Mouse (Mus musculus): ENCODE results near the gene Schip1.

Schip1 gene

DNA sequence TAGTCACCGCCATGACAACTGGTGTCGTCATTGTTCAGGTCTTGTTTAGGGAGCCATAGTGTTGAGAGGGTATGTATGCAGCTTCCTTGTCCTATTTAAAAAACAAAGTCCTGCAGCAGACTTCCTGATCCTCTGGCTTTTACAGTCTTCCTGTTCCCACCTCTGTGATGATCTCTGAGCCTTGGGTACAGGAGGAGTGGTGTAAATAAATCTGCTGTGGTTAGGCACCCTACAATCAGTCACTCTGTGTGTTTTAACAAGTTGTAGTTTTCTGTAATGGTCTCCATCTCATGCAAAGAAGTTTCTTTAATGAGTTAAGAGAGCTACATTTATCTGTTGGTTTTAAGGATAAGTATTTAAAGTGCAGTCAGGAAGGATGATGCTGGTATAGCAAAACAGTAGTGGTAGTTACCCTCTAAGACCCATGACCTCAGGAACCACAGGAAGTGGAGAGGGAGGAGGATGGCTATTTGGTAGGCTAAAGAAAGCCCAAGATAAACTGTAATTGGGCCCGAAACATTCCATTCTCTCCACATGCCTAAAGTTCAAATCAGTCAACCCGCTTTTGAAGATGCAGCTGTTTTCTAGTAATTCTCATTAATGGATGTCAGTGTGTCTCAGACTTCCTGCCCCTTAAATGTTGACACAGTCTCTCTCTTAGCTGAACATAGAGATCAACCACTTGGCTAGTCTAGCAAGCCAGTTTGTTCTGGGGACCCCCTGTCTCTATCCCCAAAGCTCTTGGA lies 592.2 kb downstream of the Schip1 start:
- DNase-seq (ENCODE audit: low read depth in 1 of 2, low spot score in 2 of 2): no peak

DNA sequence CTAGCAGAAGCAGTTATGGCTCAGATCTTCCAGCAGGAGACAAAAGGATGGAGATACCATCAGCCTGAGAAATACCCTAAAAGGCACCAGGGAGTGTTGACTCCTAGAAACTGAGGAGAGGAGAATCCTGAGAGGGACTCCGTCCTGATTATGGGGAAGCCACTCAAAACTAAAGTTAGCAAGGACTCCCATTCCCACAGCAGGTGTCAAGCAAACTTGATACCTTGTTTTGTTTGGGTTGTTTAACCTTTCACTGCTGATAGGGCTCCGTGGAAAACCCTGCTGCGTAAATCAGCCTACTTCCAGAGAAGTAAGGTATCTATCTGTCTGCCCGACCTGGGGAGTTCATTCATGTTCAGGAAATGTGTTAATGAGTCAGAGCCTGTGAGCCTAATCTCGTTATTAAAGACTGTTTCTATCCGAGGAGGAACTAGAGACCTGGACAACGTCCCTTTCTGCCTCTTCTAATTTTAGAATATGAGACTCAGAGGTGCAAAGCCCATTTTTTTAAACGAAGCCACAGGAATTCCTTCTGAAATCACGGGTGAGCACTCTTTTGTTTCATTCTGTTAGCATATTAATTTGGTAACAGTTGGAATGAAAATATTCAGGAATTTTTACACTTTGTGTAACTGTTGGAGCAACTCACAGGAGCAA lies 593.1 kb downstream of the Schip1 start:
- DNase-seq (ENCODE audit: low read depth in 1 of 2, low spot score in 2 of 2): no peak

GRCm38 (mm10) chr3:68659996-68660395 lies 595.4 kb downstream of the Schip1 start:
- no peak for DNase-seq (ENCODE audit: low read depth in 1 of 2, low spot score in 2 of 2)

DNA sequence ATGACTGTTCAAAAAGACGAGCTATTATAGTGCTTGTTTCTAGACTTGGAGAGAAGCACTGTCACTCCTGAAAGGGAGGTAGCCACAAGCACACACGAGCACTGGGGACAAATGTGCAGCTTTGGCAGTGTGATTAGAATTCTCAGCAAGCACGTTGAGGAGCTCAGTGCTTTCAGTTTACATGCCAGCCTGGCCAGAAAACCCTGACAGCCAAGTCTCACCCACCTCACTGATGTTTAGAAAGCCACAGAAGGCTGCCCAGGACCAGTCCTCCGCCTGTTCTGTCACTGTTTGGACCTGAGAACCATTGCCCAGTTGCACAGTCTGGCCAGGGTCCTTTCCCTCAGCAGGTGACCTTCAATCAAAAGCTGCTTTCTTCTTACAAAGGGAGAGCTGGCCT lies 595.9 kb downstream of the Schip1 start:
- DNase-seq (ENCODE audit: low read depth in 1 of 2, low spot score in 2 of 2): no peak

DNA sequence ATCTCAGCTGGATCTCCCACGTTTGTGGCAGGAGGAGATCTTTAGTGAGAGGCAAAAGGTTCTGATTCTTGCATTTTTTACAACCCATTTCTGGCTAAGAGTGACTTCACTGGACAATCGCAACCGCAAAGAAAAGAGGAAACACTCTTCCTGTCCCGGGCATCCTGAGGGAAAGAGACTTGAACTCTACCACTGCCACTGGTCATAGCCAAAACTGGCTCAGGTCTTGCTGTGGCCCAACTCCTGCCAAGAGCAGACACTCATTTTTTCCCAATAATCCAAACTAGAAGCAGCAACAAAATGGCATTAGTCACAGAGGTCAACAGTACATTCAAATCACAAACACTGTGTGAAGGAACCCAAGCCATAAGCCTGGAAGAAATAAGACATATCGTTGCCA lies 597.8 kb downstream of the Schip1 start:
- no peak for DNase-seq (ENCODE audit: low read depth in 1 of 2, low spot score in 2 of 2)

- no peak for DNase-seq (ENCODE audit: low read depth in 1 of 2, low spot score in 2 of 2)
Observed at GRCm38 (mm10) chr3:68664337-68664736, 599.7 kb downstream of the Schip1 start.

DNA sequence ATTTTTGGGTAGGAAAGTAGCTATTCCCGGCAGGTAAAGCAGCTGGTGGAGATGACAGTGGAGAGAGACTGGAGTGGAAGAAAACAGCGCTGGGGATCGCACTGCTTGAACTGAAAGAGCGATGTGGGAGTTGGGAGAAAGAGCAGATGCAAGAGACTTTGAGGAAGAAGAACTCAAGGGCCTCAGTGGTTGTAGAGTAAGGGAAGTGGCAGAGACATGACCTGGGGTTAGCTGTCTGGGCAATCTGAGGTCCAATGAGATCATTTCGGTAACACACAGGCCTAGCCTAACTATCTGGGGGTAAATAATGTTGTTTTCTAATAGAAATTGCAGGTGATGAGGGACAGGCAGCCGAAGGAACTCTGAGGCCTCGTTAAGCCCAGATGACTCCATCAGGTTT lies 601.8 kb downstream of the Schip1 start:
- no peak for DNase-seq (ENCODE audit: low read depth in 1 of 2, low spot score in 2 of 2)

GRCm38 (mm10) chr3:68667852-68668251 lies 603.2 kb downstream of the Schip1 start:
- no peak for DNase-seq (ENCODE audit: low read depth in 1 of 2, low spot score in 2 of 2)

GRCm38 (mm10) chr3:68669418-68669974 lies 604.9 kb downstream of the Schip1 start:
- DNase-seq (ENCODE audit: low read depth in 1 of 2, low spot score in 2 of 2): no peak

GRCm38 (mm10) chr3:68674721-68675120 lies 610.1 kb downstream of the Schip1 start:
- DNase-seq (ENCODE audit: low read depth in 1 of 2, low spot score in 2 of 2): no peak

- no peak for DNase-seq (ENCODE audit: low read depth in 1 of 2, low spot score in 2 of 2)
Observed at GRCm38 (mm10) chr3:68675216-68675835, 610.7 kb downstream of the Schip1 start.
